Mouse (Mus musculus) lung, adult 18-20 months (tissue): Measurements from ENCODE around the gene Ksr1.
A peak's percentile ranks its signal among the peaks of the same experiment; 100 is the strongest.

ENCODE experiments used
- DNase-seq, 2 experiments: peaks; one replicate each; pipeline ENCODE4 v3.0.0; 2022; ENCODE audit warnings: mixed read lengths in 2 of 2

The Ksr1 gene

GRCm38 (mm10) chr11:79145283-79146265, 633 bp downstream of the Ksr1 start:
- DNase-seq: peak; percentile 32

- no peak for DNase-seq
Measured at GRCm38 (mm10) chr11:79144741-79145140, 1.5 kb downstream of the Ksr1 start.

- DNase-seq: no peak
Measured at GRCm38 (mm10) chr11:79144043-79144591, 2.1 kb downstream of the Ksr1 start.

GRCm38 (mm10) chr11:79143322-79143721, 2.9 kb downstream of the Ksr1 start:
- no peak for DNase-seq

GRCm38 (mm10) chr11:79142381-79142780, 3.8 kb downstream of the Ksr1 start:
- no peak for DNase-seq

- no peak for DNase-seq
Measured at GRCm38 (mm10) chr11:79141235-79142109, 4.7 kb downstream of the Ksr1 start.

GRCm38 (mm10) chr11:79140511-79140888, 5.7 kb downstream of the Ksr1 start:
- DNase-seq: no peak

- DNase-seq: peak; percentile 26 to 48
Measured at GRCm38 (mm10) chr11:79139878-79140510, 6.2 kb downstream of the Ksr1 start.

GRCm38 (mm10) chr11:79138621-79139020, 7.6 kb downstream of the Ksr1 start:
- DNase-seq: no peak

GRCm38 (mm10) chr11:79137245-79137644, 9.0 kb downstream of the Ksr1 start:
- no peak for DNase-seq

GRCm38 (mm10) chr11:79135685-79136360, 10.4 kb downstream of the Ksr1 start:
- no peak for DNase-seq

GRCm38 (mm10) chr11:79135105-79135503, 11.1 kb downstream of the Ksr1 start:
- DNase-seq: no peak

- no peak for DNase-seq
Measured at GRCm38 (mm10) chr11:79134416-79135104, 11.6 kb downstream of the Ksr1 start.

- no peak for DNase-seq
Measured at GRCm38 (mm10) chr11:79133961-79134360, 12.2 kb downstream of the Ksr1 start.

GRCm38 (mm10) chr11:79133051-79133450, 13.2 kb downstream of the Ksr1 start:
- DNase-seq: no peak

- DNase-seq: peak in 1 of 2 experiments; percentile 42
Measured at GRCm38 (mm10) chr11:79131949-79132411, 14.2 kb downstream of the Ksr1 start.

GRCm38 (mm10) chr11:79129388-79130356, 16.5 kb downstream of the Ksr1 start:
- no peak for DNase-seq

GRCm38 (mm10) chr11:79128233-79128632, 18.0 kb downstream of the Ksr1 start:
- no peak for DNase-seq

- DNase-seq: no peak
Measured at GRCm38 (mm10) chr11:79126963-79127362, 19.2 kb downstream of the Ksr1 start.

- no peak for DNase-seq
Measured at GRCm38 (mm10) chr11:79125775-79126174, 20.4 kb downstream of the Ksr1 start.
